ENCODE assay signal across 8 mouse cellular contexts in genomic region chr7:111122531-111123130, GRCm38 (mm10). TPM values are rescaled to one million over a fixed set of nuclear protein-coding genes. Genes with fewer than 3 reads are reported as not detected.
DNase-seq lines count a peak whose midpoint lies in the region; ATAC-seq lines count a peak whose summit lies in the region.

No protein-coding gene starts in this region.

- H3K27me3 ChIP-seq in forebrain, embryonic 14.5 days (replicated peaks; ENCODE audit: control insufficient read depth, insufficient read depth, low read length) = no peaks in the 10 kb centered on the region
- H3K27me3 ChIP-seq in neural tube, embryonic 15.5 days (replicated peaks) = no peaks in the 10 kb centered on the region

- 0 out of 2 replicates have a peak, but pooled peaks cover 4% of the 10 kb centered on the region for H3K4me1 ChIP-seq in forebrain, embryonic 14.5 days (ENCODE audit: control insufficient read depth, insufficient read depth, low read length)
- H3K4me1 ChIP-seq in neural tube, embryonic 15.5 days = peaks cover 14% of the 10 kb centered on the region

- peak overlapping the region; percentile 67 for H3K4me3 ChIP-seq in forebrain, embryonic 14.5 days (ENCODE audit: low read depth, low read length)
- H3K4me3 ChIP-seq in neural tube, embryonic 15.5 days (replicated peaks) = peak overlapping the region; percentile 69

- H3K36me3 ChIP-seq in forebrain, embryonic 14.5 days (ENCODE audit: control insufficient read depth, insufficient read depth, low read length) = no peaks in the 10 kb centered on the region
- H3K36me3 ChIP-seq in neural tube, embryonic 15.5 days = no peaks in the 10 kb centered on the region

- peak; percentile 98 for DNase-seq in ES-CJ7 (ENCODE audit: low read depth, low spot score)
- peak; percentile 97 for DNase-seq in cerebellum, adult 11 months
- peak; percentile 99 for DNase-seq in forebrain, embryonic 14.5 days (ENCODE audit: low spot score)
- peak; percentile 97 to 98 for DNase-seq in heart, postnatal 14 days
- DNase-seq in layer of hippocampus, adult 11-12 months (ENCODE audit: low spot score) = peak; percentile 98
- DNase-seq in lung, adult 18-20 months = peak; percentile 98
- DNase-seq in testis, postnatal 14 days (ENCODE audit: low spot score) = peak; percentile 97

- under 1% methylated on average over 44 of the region's 44 CpGs for WGBS in forebrain, embryonic 14.5 days
- WGBS in neural tube, embryonic 15.5 days = under 1% methylated on average over 44 of the region's 44 CpGs

- H3K9me3 ChIP-seq in forebrain, embryonic 14.5 days (replicated peaks; ENCODE audit: control insufficient read depth, low read length) = no peaks in the 10 kb centered on the region
- H3K9me3 ChIP-seq in neural tube, embryonic 15.5 days (replicated peaks) = no peaks in the 10 kb centered on the region

- H3K27ac ChIP-seq in forebrain, embryonic 14.5 days (ENCODE audit: low read depth, low read length) = peak overlapping the region; percentile 99
- peak overlapping the region; percentile 99 for H3K27ac ChIP-seq in neural tube, embryonic 15.5 days (replicated peaks)

- intact Hi-C loops in heart, postnatal 14 days (cut with DNase I) = loop anchor here (1.0 to 5.0 kb wide), 2 partner anchors 35 to 39 kb away; partner anchors contain the start of gene Eif4g2

- H3K4me2 ChIP-seq in forebrain, embryonic 14.5 days (ENCODE audit: low read length) = peak overlapping the region; percentile 81
- H3K4me2 ChIP-seq in neural tube, embryonic 15.5 days = peak overlapping the region; percentile 92

- peak overlapping the region; percentile 94 for H3K9ac ChIP-seq in forebrain, embryonic 14.5 days (ENCODE audit: low read length)
- H3K9ac ChIP-seq in neural tube, embryonic 15.5 days (replicated peaks) = peak overlapping the region; percentile 76

- peak; percentile 99 for ATAC-seq in forebrain, embryonic 14.5 days
- ATAC-seq in neural tube, embryonic 15.5 days (ENCODE audit: low FRiP score) = peak; percentile 100

RNA-seq across cellular contexts. Expression of gene Eif4g2, which starts 39.8 kb away (rescaled TPM):
- polyA plus RNA-seq in forebrain, embryonic 14.5 days (2014; fragmentation: Nextera tagmentation; extraction: Ambion mirVana) = 1,462 and 1,469 TPM in 2 replicates
- 1,000 to 10,000 TPM in 1 of 2 experiments, 100 to 1,000 TPM in 1; 934 to 1,085 TPM for total RNA-seq in heart, postnatal 14 days (2021)
- polyA plus RNA-seq in neural tube, embryonic 15.5 days (2015; fragmentation: Nextera tagmentation; extraction: Ambion mirVana) = 876 and 927 TPM in 2 replicates

Comparison
In these comparisons a context has a peak if more than half of its experiments do, and no peak if none do; other contexts are left out.
1. Peak in every context shown above with its lines: DNase-seq, ATAC-seq, H3K4me3 ChIP-seq and H3K27ac ChIP-seq.